Comparison of ENCODE assay signal across 8 mouse cellular contexts in genomic region chr4:45471654-45472556, GRCm38 (mm10).
DNase-seq lines count a peak whose midpoint lies in the region; ATAC-seq and TF ChIP-seq lines count a peak whose summit lies in the region.

No protein-coding gene starts in this region.

- peaks cover 0 to 83% of the 10 kb centered on the region in 2 experiments for H3K36me3 ChIP-seq in CH12.LX (replicated peaks in 1 of 2; ENCODE audit: control insufficient read depth in 1 of 2, insufficient read depth in 1 of 2, low read length in 1 of 2)
- no peaks in the 10 kb centered on the region; the same call in 1 of the 2 replicates for H3K36me3 ChIP-seq in heart, embryonic 14.5 days (ENCODE audit: control insufficient read depth, insufficient read depth, low read length)

- dilution Hi-C loops in CH12.LX (cut with MboI; ENCODE audit: extremely low pct_ligation_motif_present, extremely low pct_unique_long_range_greater_than_20kb, low sequenced_read_pairs): no loop called here

- H3K4me3 ChIP-seq in CH12.LX (replicated peaks in 1 of 3; ENCODE audit: low read depth in 2 of 3, low read length in 2 of 3, poor library complexity in 1 of 3): no peak overlapping the region
- H3K4me3 ChIP-seq in heart, embryonic 14.5 days (ENCODE audit: control insufficient read depth in 1 of 2, insufficient read depth in 1 of 2, low read depth in 1 of 2, low read length in 2 of 2): no peak overlapping the region

- ATAC-seq in heart, embryonic 14.5 days (ENCODE audit: insufficient number of reproducible peaks, insufficient read depth, low FRiP score, low read depth): no peak
- 0 out of 2 replicates have a peak, but pooled peaks have one; percentile 15 for ATAC-seq in megakaryocyte, adult 5-6 weeks (ENCODE audit: poor library complexity, severe bottlenecking)
- no peak for ATAC-seq in erythroblast, adult 5-6 weeks (replicated peaks; ENCODE audit: low FRiP score, poor library complexity, severe bottlenecking)

- no peak overlapping the region for H3K9ac ChIP-seq in CH12.LX (ENCODE audit: insufficient read depth, low read depth)
- H3K9ac ChIP-seq in heart, embryonic 14.5 days (ENCODE audit: low read length): peak overlapping the region; percentile 57

- in situ Hi-C loops in CH12.LX (cut with MboI; ENCODE audit: low pct_ligation_motif_present, low pct_unique_long_range_greater_than_20kb, low sequenced_read_pairs): no loop called here

- peaks cover 23 to 59% of the 10 kb centered on the region in 2 experiments for H3K4me1 ChIP-seq in CH12.LX (ENCODE audit: control insufficient read depth in 1 of 2, insufficient read depth in 2 of 2)
- peaks cover 81 to 91% of the 10 kb centered on the region in 2 experiments for H3K4me1 ChIP-seq in heart, embryonic 14.5 days (ENCODE audit: control insufficient read depth in 2 of 2, insufficient read depth in 2 of 2, low read length in 2 of 2)

- no peak for TF ChIP-seq CTCF in CH12.LX (conservative IDR thresholded peaks at IDR 0.05 in 1 of 2, IDR thresholded peaks at IDR 0.05 in 1 of 2; ENCODE audit: low read depth in 2 of 2, low read length in 2 of 2)

- no peak for DNase-seq in CH12.LX (ENCODE audit: extremely low read depth)
- peak; percentile 63 for DNase-seq in adrenal gland, postnatal 36 days
- peak; percentile 38 to 64 for DNase-seq in left cerebral cortex, adult 18-20 months (ENCODE audit: low spot score in 2 of 2)
- DNase-seq in retina, postnatal 1 day: no peak
- DNase-seq in cerebellum, postnatal 36 days: no peak

- no peak for TF ChIP-seq EP300 in CH12.LX (IDR thresholded peaks at IDR 0.05; ENCODE audit: low read length)

- no peak overlapping the region for H3K4me2 ChIP-seq in CH12.LX (ENCODE audit: insufficient read depth, low read depth, poor library complexity, severe bottlenecking)
- H3K4me2 ChIP-seq in heart, embryonic 14.5 days (ENCODE audit: low read length): no peak overlapping the region; the same call in 1 of the 2 replicates

- H3K27ac ChIP-seq in CH12.LX (ENCODE audit: insufficient read depth, low read depth): peak overlapping the region; percentile 19
- peak overlapping the region; percentile 90 to 93 for H3K27ac ChIP-seq in heart, embryonic 14.5 days (replicated peaks in 1 of 2; ENCODE audit: control insufficient read depth in 1 of 2, insufficient read depth in 1 of 2, low read depth in 2 of 2, low read length in 2 of 2)

- peaks cover 10% of the 10 kb centered on the region for H3K9me3 ChIP-seq in CH12.LX (replicated peaks; ENCODE audit: low read length)
- peaks cover 6% of the 10 kb centered on the region; the same call in 1 of the 2 replicates for H3K9me3 ChIP-seq in heart, embryonic 14.5 days (ENCODE audit: control insufficient read depth, low read length)

- 17% methylated on average over 11 of the region's 11 CpGs for WGBS in heart, embryonic 14.5 days

- H3K27me3 ChIP-seq in CH12.LX (replicated peaks): no peaks in the 10 kb centered on the region
- H3K27me3 ChIP-seq in heart, embryonic 14.5 days (ENCODE audit: control insufficient read depth, insufficient read depth, low read length): no peaks in the 10 kb centered on the region

- no peaks in the 10 kb centered on the region for H3K79me2 ChIP-seq in CH12.LX (replicated peaks; ENCODE audit: control insufficient read depth, extremely low read depth, insufficient read depth, poor library complexity, severe bottlenecking)

- TF ChIP-seq RAD21 in CH12.LX (IDR thresholded peaks at IDR 0.05; ENCODE audit: low read depth, low read length): no peak

- TF ChIP-seq POLR2A in CH12.LX (IDR thresholded peaks at IDR 0.05; ENCODE audit: low read depth, low read length): no peak

TF ChIP-seq in CH12.LX, 34 proteins besides CTCF, POLR2A, EP300 and RAD21:
- no peak for TF ChIP-seq KAT2A (IDR thresholded peaks at IDR 0.05; ENCODE audit: insufficient replicate concordance, low read length)
- no peak for TF ChIP-seq USF1 (IDR thresholded peaks at IDR 0.05; ENCODE audit: low read depth, low read length)
- no peak for TF ChIP-seq ETS1 (conservative IDR thresholded peaks at IDR 0.05; ENCODE audit: low read depth, low read length)
- no peak for TF ChIP-seq MAFK (IDR thresholded peaks at IDR 0.05; ENCODE audit: insufficient replicate concordance, low read length)

Comparison
In these comparisons a context has a peak if more than half of its experiments do, and no peak if none do; other contexts are left out.
1. DNase-seq: peak in adrenal gland, postnatal 36 days (2 of 2) and left cerebral cortex, adult 18-20 months (2 of 2); none in CH12.LX (single experiment), retina, postnatal 1 day (single experiment) and cerebellum, postnatal 36 days (0 of 2).